Mouse (Mus musculus) heart, postnatal 0 days (tissue): ENCODE measurements around the gene Slc16a5. TPM values are rescaled to one million over a fixed set of nuclear protein-coding genes. Genes with fewer than 3 reads are reported as not detected.
A peak's percentile ranks its signal among the peaks of the same experiment; 100 is the strongest.

Source experiments
- ATAC-seq: fragments of 200-750 bp; cut with Nextera tagmentation; 2 replicates; pipeline ENCODE4 v1.8.0; 2017; ENCODE audit warnings: low read depth, moderate number of reproducible peaks, moderate library complexity; ENCODE audit not compliant: insufficient read depth
- DNase-seq: peaks from one replicate; pipeline ENCODE4 v3.0.0-alpha.2; 2016; ENCODE audit warnings: low spot score
- H3K27ac ChIP-seq: fragments of 300-500 bp; sonication (generic); 2 replicates; pipeline ENCODE4 v1.5.1; 2014; ENCODE audit warnings: low read depth, mild to moderate bottlenecking
- H3K27me3 ChIP-seq: fragments of 300-500 bp; sonication (generic); 2 replicates; pipeline ENCODE4 v1.6.1; 2014; ENCODE audit warnings: low read length, mixed read lengths; ENCODE audit not compliant: control insufficient read depth, insufficient read depth
- H3K36me3 ChIP-seq: fragments of 300-500 bp; sonication (generic); replicated peaks from 2 replicates; pipeline ENCODE4 v1.6.1; 2014; ENCODE audit warnings: low read length, mixed read lengths; ENCODE audit not compliant: control insufficient read depth, insufficient read depth
- H3K4me1 ChIP-seq: fragments of 300-500 bp; sonication (generic); 2 replicates; pipeline ENCODE4 v1.6.1; 2014; ENCODE audit warnings: antibody characterized with exemption; ENCODE audit not compliant: control insufficient read depth, insufficient read depth
- H3K4me2 ChIP-seq: fragments of 300-500 bp; sonication (generic); 2 replicates; pipeline ENCODE4 v1.6.1; 2014; ENCODE audit warnings: low read depth, mild to moderate bottlenecking, low read length, moderate library complexity
- H3K4me3 ChIP-seq: fragments of 300-500 bp; sonication (generic); 2 replicates; pipeline ENCODE4 v1.5.1; 2014; ENCODE audit warnings: low read depth, low read length
- H3K9ac ChIP-seq: fragments of 300-500 bp; sonication (generic); replicated peaks from 2 replicates; pipeline ENCODE4 v1.6.1; 2014; ENCODE audit warnings: low read depth, low read length, mixed read lengths
- H3K9me3 ChIP-seq: fragments of 300-500 bp; sonication (generic); replicated peaks from 2 replicates; pipeline ENCODE4 v1.6.1; 2016; ENCODE audit warnings: low read length; ENCODE audit not compliant: control insufficient read depth
- CTCF ChIP-seq: IDR thresholded peaks from 2 replicates; pipeline ENCODE4 v1.5.1; 2016; ENCODE audit warnings: antibody characterized with exemption, control low read depth, low read depth
- EP300 ChIP-seq: IDR thresholded peaks from 2 replicates; pipeline ENCODE4 v1.6.1; 2016; ENCODE audit warnings: antibody characterized with exemption, low read depth
- WGBS: fragments of 180-500 bp; shearing (Covaris S2); extraction: QIAGEN DNeasy Blood & Tissue Kit; methylation state at CpG from one replicate; pipeline ENCODE4 v1.1.7; 2014; 5-methylcytosine and 5-hydroxymethylcytosine counted together
- polyA plus RNA-seq: library from polyadenylated mRNA; unstranded; fragments of >200 nt; fragmentation: Nextera tagmentation; extraction: Ambion mirVana; gene quantifications from 2 replicates; pipeline ENCODE4 v1.2.1, GENCODE M21; 2015
- total RNA-seq: library from RNA; depleted of rRNA; stranded (reverse); fragments of >200 nt; gene quantifications from 2 replicates; pipeline ENCODE4 v1.2.3, GENCODE M21; 2014; ENCODE audit warnings: low replicate concordance

The Slc16a5 gene
- total and polyA plus RNA-seq, 2 experiments from 2014 or later = 0.11 to 0.99 TPM

- 88% methylated on average over 8 of the region's 8 CpGs for WGBS
- TF ChIP-seq CTCF (no peak), EP300 (no peak)
Observed at GRCm38 (mm10) chr11:115464851-115465250, 2.6 kb downstream of the Slc16a5 start.

GRCm38 (mm10) chr11:115467217-115467618, 4.9 kb downstream of the Slc16a5 start:
- Histone ChIP-seq H3K9me3 (no peaks in the 10 kb centered on the region), H3K27ac (no peak overlapping the region), H3K9ac (no peak overlapping the region), H3K36me3 (no peaks in the 10 kb centered on the region), H3K4me2 (no peak overlapping the region), H3K4me1 (no peaks in the 10 kb centered on the region), H3K4me3 (no peak overlapping the region), H3K27me3 (no peaks in the 10 kb centered on the region)
- 35% methylated on average over 4 of the region's 4 CpGs for WGBS
- no peak for DNase-seq
- no peak; the same call in 1 of the 2 replicates for ATAC-seq
- no peak for TF ChIP-seq CTCF
- no peak for TF ChIP-seq EP300

More at GRCm38 (mm10) chr11:115464851-115465250, 2.6 kb downstream of the Slc16a5 start:
- peak overlapping the region; percentile 10; the same call in 1 of the 2 replicates for H3K4me3 ChIP-seq
- peak overlapping the region; percentile 24; the same call in 1 of the 2 replicates for H3K4me2 ChIP-seq
- no peaks in the 10 kb centered on the region for H3K4me1 ChIP-seq
- no peak overlapping the region for H3K9ac ChIP-seq
- H3K9me3 ChIP-seq = no peaks in the 10 kb centered on the region
- H3K27me3 ChIP-seq = no peaks in the 10 kb centered on the region
- H3K36me3 ChIP-seq = no peaks in the 10 kb centered on the region
- H3K27ac ChIP-seq = no peak overlapping the region
- DNase-seq (no peak), ATAC-seq (no peak)

- no peaks in the 10 kb centered on the region for H3K36me3 ChIP-seq
- H3K27me3 ChIP-seq = no peaks in the 10 kb centered on the region
- 63% methylated on average over 7 of the region's 7 CpGs for WGBS
- TF ChIP-seq CTCF (no peak), EP300 (no peak)
- H3K27ac ChIP-seq = peak overlapping the region; percentile 77; the same call in 1 of the 2 replicates
- H3K9me3 ChIP-seq = no peaks in the 10 kb centered on the region
- peaks cover 24% of the 10 kb centered on the region for H3K4me1 ChIP-seq
- no peak overlapping the region for H3K9ac ChIP-seq
- ATAC-seq (no peak), DNase-seq (no peak)
- H3K4me2 ChIP-seq = no peak overlapping the region
- no peak overlapping the region for H3K4me3 ChIP-seq
Observed at GRCm38 (mm10) chr11:115472183-115472582, 9.9 kb downstream of the Slc16a5 start.

- H3K9ac ChIP-seq = no peak overlapping the region
- H3K4me3 ChIP-seq = no peak overlapping the region
- H3K9me3 ChIP-seq = no peaks in the 10 kb centered on the region
- H3K4me1 ChIP-seq = peaks cover 25% of the 10 kb centered on the region
- H3K27ac ChIP-seq = peak overlapping the region; percentile 77
- H3K4me2 ChIP-seq = 0 out of 2 replicates have a peak overlapping the region, but pooled peaks have one; percentile 4
- H3K27me3 ChIP-seq = no peaks in the 10 kb centered on the region
- WGBS = 15% methylated on average over 15 of the region's 15 CpGs
- peak; percentile 99 for TF ChIP-seq CTCF
- TF ChIP-seq EP300 = no peak
- no peaks in the 10 kb centered on the region for H3K36me3 ChIP-seq
- peak; percentile 52 for ATAC-seq
- peak; percentile 91 for DNase-seq
Observed at GRCm38 (mm10) chr11:115473626-115474275, 11.5 kb downstream of the Slc16a5 start.

- peak within 1 kb of the TSS; percentile 65 for H3K4me3 ChIP-seq
- no peaks in the 10 kb centered on the region for H3K27me3 ChIP-seq
- peaks cover 25% of the 10 kb centered on the region for H3K4me1 ChIP-seq
- TF ChIP-seq CTCF (no peak), EP300 (no peak; the same call in 1 of the 2 replicates)
- H3K27ac ChIP-seq = peak within 1 kb of the TSS; percentile 53
- H3K4me2 ChIP-seq = peak within 1 kb of the TSS; percentile 94
- ATAC-seq (peak; percentile 95), DNase-seq (peak; percentile 95)
- no peaks in the 10 kb centered on the region for H3K9me3 ChIP-seq
- WGBS = under 1% methylated on average over 26 of the region's 26 CpGs
- peak within 1 kb of the TSS; percentile 79 for H3K9ac ChIP-seq
- no peaks in the 10 kb centered on the region for H3K36me3 ChIP-seq
Observed at GRCm38 (mm10) chr11:115475025-115475757, 12.9 kb downstream of the Slc16a5 start, which contains the start of gene Armc7. Gene Armc7 (plus strand): TSS chr11:115475667.
